Mouse (Mus musculus) spleen, adult 2 months (tissue): ENCODE measurements at regions not wholly inside any gene's neighbourhood (a gene's known extent, or its start where the extent isn't known, plus 50 kb on each side); places are given as distances from the start of the nearest gene placed in this dataset.

ENCODE experiments used
- CTCF ChIP-seq: fragments of 200-500 bp; IDR thresholded peaks from 2 replicates; pipeline ENCODE4 v1.5.1; 2011; ENCODE audit warnings: mild to moderate bottlenecking, inconsistent platforms; ENCODE audit not compliant: insufficient read depth, insufficient read length, insufficient replicate concordance; ENCODE audit errors: extremely low read depth
- POLR2A ChIP-seq: fragments of 200-500 bp; IDR thresholded peaks from 2 replicates; pipeline ENCODE4 v1.6.1; 2011; ENCODE audit warnings: low read depth, low read length, inconsistent platforms

GRCm38 (mm10) chr16:77796926-77797325, 195.0 kb upstream of the Gm11146 start:
- TF ChIP-seq CTCF: no peak
- TF ChIP-seq POLR2A: no peak
